Mouse (Mus musculus): ENCODE measurements around the gene Olfr12.

Gene Olfr12

GRCm38 (mm10) chr1:92640393-92640792, 22.8 kb downstream of the Olfr12 start:
- no peak for DNase-seq (ENCODE audit: low spot score in 2 of 2)

- DNase-seq (ENCODE audit: low spot score in 2 of 2) = peak; percentile 66 to 89
These were observed 24.1 kb downstream of the Olfr12 start, which contains the start of gene Cops9 for GRCm38 (mm10) chr1:92641514-92642272. Gene Cops9 (minus strand): TSS chr1:92641985.

DNA sequence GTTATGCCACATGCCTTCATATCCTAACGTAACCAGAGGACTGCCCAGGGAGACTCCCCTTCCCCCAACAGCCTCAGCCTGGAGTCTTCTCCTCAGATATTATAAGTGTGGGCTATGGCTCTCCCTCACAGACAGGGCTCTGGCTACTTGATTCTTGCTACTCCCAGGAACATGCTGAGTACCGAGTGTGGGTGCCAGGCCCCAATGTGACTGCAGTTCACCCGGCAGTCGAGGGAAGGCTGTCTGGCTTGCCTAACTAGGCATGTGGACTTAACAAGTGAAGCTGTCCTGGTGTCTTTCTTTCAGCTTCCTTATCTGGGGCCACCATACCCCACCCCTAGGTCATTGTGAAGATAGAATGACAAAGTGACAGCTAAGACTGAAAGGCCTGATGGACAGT, 26.1 kb downstream of the Olfr12 start:
- DNase-seq (ENCODE audit: low spot score in 2 of 2) = no peak

- DNase-seq (ENCODE audit: low spot score in 2 of 2) = no peak
These were observed 27.3 kb downstream of the Olfr12 start for GRCm38 (mm10) chr1:92644916-92645315.

DNA sequence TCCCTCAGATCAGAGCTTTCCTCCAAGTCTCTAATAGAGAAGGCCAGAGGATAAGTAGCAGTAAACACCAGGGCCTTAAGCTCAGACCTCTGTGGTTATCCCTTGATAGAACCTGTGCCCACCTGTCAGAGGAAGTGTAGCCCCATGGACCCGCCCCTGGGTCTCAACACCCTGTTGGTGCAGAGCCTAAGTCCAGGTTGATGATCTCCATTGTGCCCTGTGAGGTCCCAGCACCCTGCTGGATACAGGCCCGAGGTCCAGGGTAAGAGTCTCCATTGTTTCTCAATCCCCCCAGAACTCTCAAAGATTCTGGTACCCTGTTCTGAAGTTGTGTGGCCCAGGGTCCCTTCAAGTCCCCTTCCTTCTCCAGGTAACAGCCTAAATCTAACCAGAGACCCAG, 28.5 kb downstream of the Olfr12 start:
- DNase-seq (ENCODE audit: low spot score in 2 of 2) = no peak

DNA sequence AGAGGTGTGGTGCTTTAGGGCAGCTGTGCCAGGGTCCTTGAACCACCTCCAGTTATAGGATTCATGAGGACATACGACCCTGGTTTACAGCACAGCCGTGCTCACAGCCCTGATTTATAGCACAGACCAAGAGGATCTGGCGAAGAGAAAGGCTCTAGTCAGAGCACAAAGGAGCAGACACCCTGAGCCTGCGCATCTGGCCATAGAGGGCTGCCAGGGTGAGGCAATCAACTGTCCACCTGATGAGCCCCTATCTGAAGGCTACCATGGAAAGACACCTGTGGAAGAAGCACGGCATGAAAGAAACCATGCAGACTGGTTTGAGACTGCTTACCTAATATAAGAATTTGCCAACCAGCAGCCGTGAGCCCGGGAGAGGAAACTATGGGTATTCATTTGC, 29.0 kb downstream of the Olfr12 start:
- DNase-seq (ENCODE audit: low spot score in 2 of 2) = no peak

- no peak for DNase-seq (ENCODE audit: low spot score in 2 of 2)
These were observed 29.4 kb downstream of the Olfr12 start for GRCm38 (mm10) chr1:92647026-92647425.

GRCm38 (mm10) chr1:92647752-92648151, 30.2 kb downstream of the Olfr12 start:
- peak in 1 of 2 experiments; percentile 74 for DNase-seq (ENCODE audit: low spot score in 2 of 2)

- DNase-seq (ENCODE audit: low spot score in 2 of 2) = no peak
These were observed 30.6 kb downstream of the Olfr12 start for GRCm38 (mm10) chr1:92648197-92648596.

GRCm38 (mm10) chr1:92648673-92649072, 31.1 kb downstream of the Olfr12 start, which contains the start of gene Otos:
Gene Otos (minus strand): TSS chr1:92648841.
- peak in 1 of 2 experiments; percentile 72 for DNase-seq (ENCODE audit: low spot score in 2 of 2)

DNA sequence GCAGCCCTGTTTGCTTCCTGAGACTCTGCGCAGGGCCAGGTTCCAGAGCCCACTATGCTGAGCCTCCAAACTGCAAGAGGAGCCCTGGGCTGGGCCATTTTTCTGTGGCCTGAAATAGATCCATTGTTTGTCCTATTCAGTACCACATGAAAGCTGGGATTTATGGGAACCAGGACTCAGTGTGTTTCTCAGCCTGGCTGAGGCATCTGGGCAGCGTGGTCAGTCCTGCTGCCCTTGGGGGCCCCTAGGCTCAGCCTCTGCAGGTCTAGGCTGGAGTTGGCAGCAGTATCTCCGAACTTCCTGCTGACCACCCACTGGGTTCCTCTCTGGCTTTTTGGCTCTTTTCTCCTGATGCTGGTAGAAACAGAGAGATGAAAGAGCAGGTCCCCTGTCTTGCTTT, 33.9 kb downstream of the Olfr12 start:
- no peak for DNase-seq (ENCODE audit: low spot score in 2 of 2)

- no peak for DNase-seq (ENCODE audit: low spot score in 2 of 2)
These were observed 35.6 kb downstream of the Olfr12 start for GRCm38 (mm10) chr1:92653179-92653578.

- DNase-seq (ENCODE audit: low spot score in 2 of 2) = no peak
These were observed 37.1 kb downstream of the Olfr12 start for GRCm38 (mm10) chr1:92654676-92655075.

- DNase-seq (ENCODE audit: low spot score in 2 of 2) = no peak
These were observed 39.6 kb downstream of the Olfr12 start for GRCm38 (mm10) chr1:92657025-92657820.

DNA sequence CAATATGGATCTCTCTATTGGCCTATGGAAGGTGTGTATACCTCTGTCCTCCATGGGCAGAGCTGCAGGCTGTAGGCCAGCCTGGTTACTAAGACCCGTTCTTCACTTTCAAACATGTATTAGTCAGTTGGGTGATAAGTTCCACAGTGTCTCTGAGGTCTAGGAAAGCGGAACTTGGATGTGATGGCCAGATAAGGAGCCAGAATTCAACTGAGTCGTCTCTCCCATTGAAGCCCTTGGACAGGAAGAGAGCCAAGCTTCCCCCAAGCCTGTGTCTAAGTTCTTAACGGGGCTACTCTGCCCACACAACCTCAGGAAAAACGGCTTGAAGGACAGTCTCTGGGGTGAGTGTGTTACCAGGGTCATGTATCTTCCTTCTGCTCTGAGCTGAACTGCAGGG, 41.8 kb downstream of the Olfr12 start:
- no peak for DNase-seq (ENCODE audit: low spot score in 2 of 2)

DNA sequence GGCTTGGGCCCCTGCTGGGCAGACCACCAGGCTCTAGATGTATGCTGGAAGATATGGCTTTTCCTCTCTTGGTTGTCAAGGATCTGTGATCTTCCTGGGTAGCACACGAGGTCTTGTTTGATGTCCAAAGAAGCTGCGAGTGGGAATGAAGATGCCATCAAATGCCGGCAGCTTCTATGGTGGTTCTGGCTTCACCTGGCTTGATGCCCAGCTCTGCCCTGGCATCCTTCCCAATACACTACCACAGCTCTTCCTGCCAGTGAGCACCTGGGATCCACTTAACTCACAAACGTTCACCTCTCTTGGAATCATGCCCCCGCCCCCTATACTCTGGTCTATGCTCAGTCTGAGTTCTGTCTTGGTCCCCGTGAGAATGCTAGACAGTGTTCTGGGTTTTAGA, 49.5 kb downstream of the Olfr12 start:
- no peak for DNase-seq (ENCODE audit: low spot score in 2 of 2)

DNA sequence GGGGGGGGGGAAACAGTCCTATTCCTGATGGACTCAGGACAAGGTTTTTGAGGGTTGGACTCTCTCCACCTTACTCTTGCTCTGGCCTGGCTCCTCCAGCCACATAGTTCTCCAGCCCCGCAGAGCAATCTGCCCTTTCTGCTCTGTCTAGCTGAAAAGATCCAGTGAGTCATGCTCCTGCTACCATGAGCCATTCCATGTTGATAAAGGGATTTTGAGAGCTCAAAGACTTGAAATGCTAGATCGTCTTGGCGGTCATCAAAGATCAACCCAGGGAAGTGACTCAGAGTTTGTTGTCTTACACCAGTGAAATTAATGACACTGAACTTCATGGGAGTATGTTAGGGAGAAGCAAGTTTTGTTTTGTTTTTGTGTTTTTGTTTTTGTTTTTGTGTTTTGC, 51.8 kb downstream of the Olfr12 start:
- DNase-seq (ENCODE audit: low spot score in 2 of 2) = no peak

GRCm38 (mm10) chr1:92671326-92671725, 53.7 kb downstream of the Olfr12 start:
- DNase-seq (ENCODE audit: low spot score in 2 of 2) = no peak
